Mouse (Mus musculus) C2C12 (cell line): ENCODE measurements around the gene Nav1. TPM values are rescaled to one million over a fixed set of nuclear protein-coding genes. Genes with fewer than 3 reads are reported as not detected.

Source experiments
- H3K27me3 ChIP-seq: one replicate; pipeline ENCODE4 v1.6.1; 2011; ENCODE audit not compliant: control insufficient read depth, insufficient read depth, insufficient read length
- H3K36me3 ChIP-seq: one replicate; pipeline ENCODE4 v1.6.1; 2011; ENCODE audit not compliant: control insufficient read depth, insufficient read depth
- H3K4me3 ChIP-seq: one replicate; pipeline ENCODE4 v1.5.1; 2011; ENCODE audit warnings: mild to moderate bottlenecking, control low read depth; ENCODE audit not compliant: poor library complexity, insufficient read depth, severe bottlenecking
- H3K79me2 ChIP-seq: one replicate; pipeline ENCODE4 v1.6.1; 2011; ENCODE audit not compliant: control insufficient read depth, insufficient read depth
- H3K79me3 ChIP-seq: one replicate; pipeline ENCODE4 v1.6.1; 2011; ENCODE audit warnings: low read depth, control low read depth
- H3ac ChIP-seq: one replicate; pipeline ENCODE3; 2011; ENCODE audit warnings: low read depth; ENCODE audit not compliant: control insufficient read depth, insufficient read length
- CEBPB ChIP-seq: IDR thresholded peaks from one replicate; pipeline ENCODE4 v1.6.1; 2011; ENCODE audit warnings: low read depth, mild to moderate bottlenecking, control low read depth, moderate library complexity
- CTCF ChIP-seq: IDR thresholded peaks from one replicate; pipeline ENCODE4 v1.5.1; 2011; ENCODE audit not compliant: control insufficient read depth, insufficient read depth, insufficient read length
- FOSL1 ChIP-seq: IDR thresholded peaks from one replicate; pipeline ENCODE4 v1.8.0; 2011; ENCODE audit warnings: mild to moderate bottlenecking, low read length; ENCODE audit not compliant: poor library complexity, insufficient read depth, severe bottlenecking
- MAX ChIP-seq: IDR thresholded peaks from one replicate; pipeline ENCODE4 v1.6.1; 2011; ENCODE audit warnings: mild to moderate bottlenecking, control low read depth
- MYOD1 ChIP-seq: IDR thresholded peaks from one replicate; pipeline ENCODE4 v1.6.1; 2011; ENCODE audit warnings: low read depth; ENCODE audit not compliant: control insufficient read depth, insufficient read length
- MYOG ChIP-seq: IDR thresholded peaks from one replicate; pipeline ENCODE4 v1.6.1; 2011; ENCODE audit not compliant: control insufficient read depth, insufficient read length; ENCODE audit errors: extremely low read depth
- USF1 ChIP-seq: IDR thresholded peaks from one replicate; pipeline ENCODE4 v1.6.1; 2011; ENCODE audit warnings: low read depth, mild to moderate bottlenecking, control low read depth, moderate library complexity
- polyA plus RNA-seq: library from polyadenylated mRNA; unstranded; fragments of >200 nt; fragmentation: generic; extraction: Trizol; gene quantifications from one replicate; pipeline ENCODE4 v1.2.1, GENCODE M21; 2012; ENCODE audit warnings: missing spikeins

The Nav1 gene
- polyA plus RNA-seq, 1 experiment, result 22.2 TPM

GRCm38 (mm10) chr1:135617344-135617743, 10.2 kb upstream of the Nav1 start:
- H3K36me3 ChIP-seq, result peaks cover 16% of the 10 kb centered on the region
- TF ChIP-seq MYOD1 (no peak), FOSL1 (no peak), USF1 (no peak), MYOG (no peak), CTCF (no peak), CEBPB (no peak), MAX (no peak)
- H3K79me3 ChIP-seq, result peaks cover 34% of the 10 kb centered on the region
- H3K4me3 ChIP-seq, result no peak overlapping the region
- no peak overlapping the region for H3ac ChIP-seq
- H3K27me3 ChIP-seq, result no peaks in the 10 kb centered on the region
- H3K79me2 ChIP-seq, result peaks cover 83% of the 10 kb centered on the region

DNA sequence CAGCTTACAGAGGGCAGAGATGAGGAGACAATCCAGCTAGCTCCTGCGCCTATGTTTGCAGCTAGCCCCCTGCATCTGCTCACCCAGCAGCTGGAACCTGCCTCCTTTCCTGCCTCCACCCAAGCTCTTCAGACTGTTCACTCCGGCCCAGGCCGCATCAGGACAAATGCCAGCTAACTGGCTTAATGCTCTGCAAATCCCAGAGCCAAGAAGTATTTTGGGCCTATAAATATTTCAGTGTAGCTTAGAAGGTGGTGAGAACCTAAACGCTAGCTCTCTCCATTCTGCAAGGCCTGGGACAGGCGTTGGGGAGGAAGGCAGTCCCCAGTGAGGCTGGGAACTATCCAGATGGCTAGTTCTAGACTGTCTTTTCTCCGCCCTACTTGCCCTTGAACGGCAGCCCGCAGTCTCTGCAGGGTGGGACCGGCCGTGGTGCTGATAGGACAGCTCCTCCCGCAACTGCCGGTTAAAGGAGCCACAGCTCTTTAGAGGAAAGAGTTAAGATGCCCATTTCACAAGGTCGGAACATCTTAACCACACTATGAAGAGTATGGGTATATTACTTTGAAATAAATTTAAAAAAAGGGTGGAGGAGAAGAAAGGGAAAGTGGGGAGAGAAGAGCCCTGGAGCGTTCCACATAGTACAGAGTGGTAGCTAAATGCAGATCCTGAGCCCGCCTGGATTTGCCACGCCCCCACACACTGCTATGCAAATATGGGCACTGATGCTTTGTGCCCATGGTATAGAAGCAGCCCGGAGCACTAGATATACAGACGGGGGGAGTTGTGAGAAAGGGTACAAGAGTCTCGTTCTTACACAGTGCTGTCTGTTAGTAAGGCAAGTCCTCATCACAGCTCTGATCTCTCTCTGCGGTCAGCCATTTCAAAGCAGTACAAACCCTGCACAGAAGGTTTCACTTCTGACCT, 8.9 kb upstream of the Nav1 start:
- H3K79me3 ChIP-seq, result peaks cover 34% of the 10 kb centered on the region
- no peak overlapping the region for H3K4me3 ChIP-seq
- no peaks in the 10 kb centered on the region for H3K27me3 ChIP-seq
- no peak overlapping the region for H3ac ChIP-seq
- TF ChIP-seq MAX, result no peak
- no peak for TF ChIP-seq USF1
- no peak for TF ChIP-seq MYOD1
- TF ChIP-seq CEBPB, result no peak
- TF ChIP-seq CTCF, result no peak
- TF ChIP-seq FOSL1, result no peak
- peaks cover 83% of the 10 kb centered on the region for H3K79me2 ChIP-seq
- H3K36me3 ChIP-seq, result peaks cover 16% of the 10 kb centered on the region

DNA sequence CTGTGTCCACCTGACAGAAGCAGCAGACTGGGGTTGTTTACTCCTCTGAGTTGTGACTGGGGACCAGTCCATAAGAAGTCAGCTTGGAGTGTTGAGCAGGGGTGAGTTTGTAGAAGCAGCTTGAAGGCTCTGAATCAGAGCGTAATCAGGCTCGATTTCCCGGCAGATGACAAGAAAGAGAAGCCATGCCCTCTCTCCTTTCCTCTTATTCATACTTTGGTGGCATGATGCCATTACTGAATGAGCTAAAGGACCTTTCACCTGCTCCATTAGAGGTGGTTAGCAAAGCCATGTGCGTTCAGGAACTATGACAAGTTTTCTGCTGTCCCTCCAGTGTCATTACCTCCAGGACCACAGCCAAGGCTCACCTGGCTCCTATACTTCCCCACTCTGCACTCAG, 2.5 kb upstream of the Nav1 start:
- Histone ChIP-seq H3K36me3 (peaks cover 13% of the 10 kb centered on the region), H3K79me3 (peaks cover 27% of the 10 kb centered on the region), H3ac (no peak overlapping the region), H3K79me2 (peaks cover 51% of the 10 kb centered on the region), H3K4me3 (no peak overlapping the region), H3K27me3 (no peaks in the 10 kb centered on the region)
- no peak for TF ChIP-seq MYOG
- no peak for TF ChIP-seq MYOD1
- no peak for TF ChIP-seq CEBPB
- no peak for TF ChIP-seq MAX
- no peak for TF ChIP-seq FOSL1
- TF ChIP-seq CTCF, result no peak
- TF ChIP-seq USF1, result no peak

- Histone ChIP-seq H3K4me3 (no peak overlapping the region), H3ac (no peak overlapping the region), H3K79me3 (peaks cover 20% of the 10 kb centered on the region), H3K27me3 (no peaks in the 10 kb centered on the region), H3K36me3 (peaks cover 27% of the 10 kb centered on the region), H3K79me2 (peaks cover 30% of the 10 kb centered on the region)
- TF ChIP-seq MYOD1 (no peak), MAX (no peak), CEBPB (no peak), MYOG (no peak), USF1 (no peak), FOSL1 (no peak), CTCF (no peak)
These were observed 610 bp downstream of the Nav1 start for GRCm38 (mm10) chr1:135606355-135607015.

- Histone ChIP-seq H3ac (no peak overlapping the region), H3K79me3 (peaks cover 11% of the 10 kb centered on the region), H3K36me3 (peaks cover 27% of the 10 kb centered on the region), H3K4me3 (no peak overlapping the region), H3K79me2 (peaks cover 21% of the 10 kb centered on the region), H3K27me3 (no peaks in the 10 kb centered on the region)
- TF ChIP-seq MYOD1, result no peak
- TF ChIP-seq MAX, result no peak
- TF ChIP-seq CTCF, result no peak
- TF ChIP-seq MYOG, result no peak
- TF ChIP-seq USF1, result no peak
- TF ChIP-seq CEBPB, result no peak
- no peak for TF ChIP-seq FOSL1
These were observed 1.6 kb downstream of the Nav1 start for GRCm38 (mm10) chr1:135605530-135605929.
